Mouse (Mus musculus) thymus, adult 2 months (tissue): Measurements from ENCODE around the gene Morc3. TPM values are rescaled to one million over a fixed set of nuclear protein-coding genes. Genes with fewer than 3 reads are reported as not detected.

Source experiments
- DNase-seq: peaks from one replicate; pipeline ENCODE4 v3.0.0; 2021
- H3K27ac ChIP-seq: fragments of 200-500 bp; 2 replicates; pipeline ENCODE4 v1.5.1; 2012; ENCODE audit warnings: low read length, control low read depth; ENCODE audit not compliant: control insufficient read depth, insufficient read depth
- H3K27me3 ChIP-seq: fragments of 200-500 bp; 2 replicates; pipeline ENCODE4 v1.6.1; 2012; ENCODE audit warnings: mild to moderate bottlenecking, low read length, moderate library complexity, mixed read lengths; ENCODE audit not compliant: control insufficient read depth, insufficient read depth
- H3K36me3 ChIP-seq: fragments of 200-500 bp; 2 replicates; pipeline ENCODE4 v1.6.1; 2012; ENCODE audit warnings: mild to moderate bottlenecking, low read length, moderate library complexity; ENCODE audit not compliant: control insufficient read depth, insufficient read depth
- H3K4me1 ChIP-seq: fragments of 200-500 bp; replicated peaks from 2 replicates; pipeline ENCODE4 v1.6.1; 2012; ENCODE audit warnings: low read length; ENCODE audit not compliant: control insufficient read depth, insufficient read depth
- H3K4me3 ChIP-seq: fragments of 200-500 bp; 2 replicates; pipeline ENCODE4 v1.5.1; 2012; ENCODE audit warnings: mild to moderate bottlenecking, low read length, control low read depth, moderate library complexity; ENCODE audit not compliant: control insufficient read depth, insufficient read depth
- CTCF ChIP-seq: fragments of 200-500 bp; IDR thresholded peaks from 2 replicates; pipeline ENCODE4 v1.5.1; 2012; ENCODE audit warnings: mild to moderate bottlenecking, control low read depth, low read length, moderate library complexity, borderline replicate concordance; ENCODE audit not compliant: control insufficient read depth, poor library complexity, insufficient read depth; ENCODE audit errors: extremely low read depth
- POLR2A ChIP-seq: fragments of 200-500 bp; IDR thresholded peaks from 2 replicates; pipeline ENCODE4 v1.6.1; 2012; ENCODE audit warnings: mild to moderate bottlenecking, low read length, control low read depth, moderate library complexity; ENCODE audit not compliant: control insufficient read depth, poor library complexity, insufficient read depth; ENCODE audit errors: extremely low read depth
- WGBS: fragments of 180-500 bp; shearing (Covaris S2); methylation state at CpG from one replicate; pipeline ENCODE4 v1.1.7; 2018; 5-methylcytosine and 5-hydroxymethylcytosine counted together
- polyA plus RNA-seq: library from polyadenylated mRNA; depleted of rRNA; stranded (reverse); fragments of >200 nt; gene quantifications from 2 replicates; pipeline ENCODE4 v1.2.3, GENCODE M21; 2012

Gene Morc3
- polyA plus RNA-seq, 1 experiment = 17.4 TPM

DNA sequence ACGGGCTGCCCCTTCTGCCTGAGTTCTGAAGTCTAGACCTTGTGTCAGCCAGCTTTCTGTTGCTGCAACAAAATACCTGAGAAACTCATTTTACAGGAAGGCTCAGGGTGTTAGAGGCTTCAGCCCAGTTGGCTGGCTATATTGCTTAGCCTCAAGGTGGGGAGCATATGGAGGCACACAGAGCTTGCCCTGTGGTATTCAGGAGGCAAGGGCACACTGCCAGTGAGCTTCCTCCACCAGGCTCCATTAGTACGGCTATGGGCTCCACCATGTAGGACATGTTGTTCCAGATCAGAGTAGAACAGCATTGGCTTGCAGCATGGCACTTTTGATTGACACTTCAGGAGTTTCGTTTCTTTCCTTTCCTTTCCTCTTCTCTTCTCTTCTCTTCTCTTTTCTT lies 32.9 kb upstream of the Morc3 start:
- no peak for DNase-seq
- H3K27me3 ChIP-seq = no peaks in the 10 kb centered on the region
- peaks cover 9% of the 10 kb centered on the region for H3K4me1 ChIP-seq
- H3K27ac ChIP-seq = peak overlapping the region; percentile 7; the same call in 1 of the 2 replicates
- H3K4me3 ChIP-seq = no peak overlapping the region
- WGBS = 85% methylated on average over 3 of the region's 3 CpGs
- H3K36me3 ChIP-seq = no peaks in the 10 kb centered on the region; the same call in 1 of the 2 replicates
- TF ChIP-seq CTCF (no peak), POLR2A (no peak)

DNA sequence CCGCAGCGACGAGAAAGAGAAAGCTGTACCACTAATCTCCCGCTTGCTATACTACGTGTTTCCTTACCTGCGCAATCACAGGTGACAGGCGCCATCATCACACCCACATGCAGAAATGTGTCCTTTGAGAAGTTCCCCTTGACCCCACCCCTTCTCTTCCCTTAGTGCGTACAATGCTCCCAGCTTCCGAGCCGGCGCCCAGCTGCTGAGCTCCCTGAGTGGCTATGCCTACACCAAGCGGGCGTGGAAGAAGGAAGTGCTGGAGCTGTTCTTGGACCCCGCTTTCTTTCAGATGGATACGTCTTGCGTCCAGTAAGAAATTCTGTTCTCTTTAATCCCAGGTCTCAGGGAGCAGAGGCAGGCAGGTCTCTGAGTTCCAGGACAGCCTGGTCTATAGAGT lies 32.0 kb upstream of the Morc3 start:
- TF ChIP-seq POLR2A (no peak), CTCF (no peak)

DNA sequence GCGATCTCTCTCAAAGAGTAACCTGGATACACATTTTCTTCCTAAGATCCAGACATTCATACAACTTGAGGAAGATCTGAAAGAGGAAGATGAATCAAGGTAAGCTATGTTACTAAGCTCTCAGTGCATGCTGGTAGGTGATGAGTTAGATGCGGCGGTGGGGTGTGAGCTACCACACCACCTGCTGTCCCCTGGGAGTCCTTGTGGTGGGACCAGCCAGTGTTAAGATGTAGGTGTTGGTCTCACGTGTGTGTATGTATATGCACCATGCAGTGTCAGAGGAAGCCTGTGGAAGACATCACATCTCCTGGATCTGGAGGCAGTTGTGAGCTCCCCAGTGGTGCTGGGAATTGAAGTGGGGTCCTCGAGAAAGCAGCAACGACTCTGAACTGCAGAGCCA lies 24.8 kb upstream of the Morc3 start:
- Histone ChIP-seq H3K27me3 (no peaks in the 10 kb centered on the region), H3K4me3 (no peak overlapping the region), H3K36me3 (no peaks in the 10 kb centered on the region; the same call in 1 of the 2 replicates), H3K27ac (0 out of 2 replicates have a peak overlapping the region, but pooled peaks have one; percentile 13), H3K4me1 (peaks cover 12% of the 10 kb centered on the region)
- 97% methylated on average over 6 of the region's 6 CpGs for WGBS
- DNase-seq = no peak
- TF ChIP-seq CTCF = no peak
- no peak for TF ChIP-seq POLR2A

More for the DNA sequence above, 32.0 kb upstream of the Morc3 start:
- no peak overlapping the region for H3K27ac ChIP-seq
- 97% methylated on average over 16 of the region's 16 CpGs for WGBS
- DNase-seq = no peak
- H3K4me3 ChIP-seq = no peak overlapping the region
- no peaks in the 10 kb centered on the region for H3K27me3 ChIP-seq
- no peaks in the 10 kb centered on the region; the same call in 1 of the 2 replicates for H3K36me3 ChIP-seq
- peaks cover 9% of the 10 kb centered on the region for H3K4me1 ChIP-seq

GRCm38 (mm10) chr16:93807961-93808554 lies 23.9 kb upstream of the Morc3 start:
- Histone ChIP-seq H3K4me3 (no peak overlapping the region), H3K36me3 (no peaks in the 10 kb centered on the region; the same call in 1 of the 2 replicates), H3K4me1 (peaks cover 12% of the 10 kb centered on the region), H3K27me3 (no peaks in the 10 kb centered on the region), H3K27ac (no peak overlapping the region)
- no peak for DNase-seq
- WGBS = 61% methylated on average over 8 of the region's 8 CpGs
- TF ChIP-seq POLR2A (no peak), CTCF (no peak)

DNA sequence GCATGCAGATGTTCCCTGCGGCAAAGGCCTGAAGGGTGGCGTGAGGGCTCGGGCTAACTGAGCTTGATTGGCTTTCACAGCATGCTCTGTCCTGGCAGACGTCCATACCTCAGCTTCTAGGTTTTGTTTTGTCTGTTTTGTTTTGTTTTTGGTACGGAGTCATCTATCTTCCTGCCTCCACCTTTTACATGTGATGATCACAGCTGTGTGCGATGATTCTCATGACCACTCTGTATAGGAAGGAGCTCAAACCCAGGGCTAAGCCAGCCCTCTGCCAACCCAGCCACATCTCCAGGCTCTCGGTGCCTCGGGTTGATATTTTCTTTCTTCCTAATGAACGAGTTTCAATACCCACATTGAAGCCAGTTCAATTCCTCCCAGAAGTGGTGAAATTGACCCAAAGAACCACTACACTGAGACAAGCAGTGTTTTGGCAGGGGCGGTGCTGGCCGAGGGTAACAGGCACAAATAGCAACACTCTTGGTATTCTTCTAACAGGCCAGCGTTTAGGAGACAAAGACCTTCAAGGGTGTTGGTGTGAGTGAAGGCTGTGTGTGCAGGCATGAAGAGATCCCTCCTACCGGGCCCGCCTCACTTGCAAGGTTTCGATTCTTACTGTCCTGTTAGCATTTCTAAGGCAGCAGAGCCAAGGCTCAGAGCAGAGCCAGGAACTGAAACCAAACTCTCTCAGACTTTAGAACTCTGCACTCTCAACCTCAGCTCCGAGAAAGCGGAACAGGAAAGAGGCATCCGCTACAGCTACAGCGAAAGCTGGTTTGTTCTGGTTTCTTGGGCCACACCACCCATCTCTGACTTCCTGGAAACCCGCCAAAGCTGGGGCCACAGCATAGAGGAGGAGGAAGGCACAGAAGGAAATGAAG lies 15.8 kb upstream of the Morc3 start:
- H3K27me3 ChIP-seq = no peaks in the 10 kb centered on the region
- DNase-seq = peak; percentile 84
- H3K27ac ChIP-seq = peak overlapping the region; percentile 100
- peaks cover 34% of the 10 kb centered on the region for H3K4me1 ChIP-seq
- H3K4me3 ChIP-seq = peak overlapping the region; percentile 54
- 7% methylated on average over 20 of the region's 20 CpGs for WGBS
- H3K36me3 ChIP-seq = no peaks in the 10 kb centered on the region
- TF ChIP-seq POLR2A = no peak
- no peak for TF ChIP-seq CTCF

GRCm38 (mm10) chr16:93816861-93817260 lies 15.1 kb upstream of the Morc3 start:
- Histone ChIP-seq H3K27ac (peak overlapping the region; percentile 100), H3K4me3 (no peak overlapping the region), H3K27me3 (no peaks in the 10 kb centered on the region), H3K4me1 (peaks cover 34% of the 10 kb centered on the region), H3K36me3 (no peaks in the 10 kb centered on the region)
- DNase-seq = peak; percentile 25
- 59% methylated on average over 7 of the region's 7 CpGs for WGBS
- no peak for TF ChIP-seq POLR2A
- TF ChIP-seq CTCF = no peak

DNA sequence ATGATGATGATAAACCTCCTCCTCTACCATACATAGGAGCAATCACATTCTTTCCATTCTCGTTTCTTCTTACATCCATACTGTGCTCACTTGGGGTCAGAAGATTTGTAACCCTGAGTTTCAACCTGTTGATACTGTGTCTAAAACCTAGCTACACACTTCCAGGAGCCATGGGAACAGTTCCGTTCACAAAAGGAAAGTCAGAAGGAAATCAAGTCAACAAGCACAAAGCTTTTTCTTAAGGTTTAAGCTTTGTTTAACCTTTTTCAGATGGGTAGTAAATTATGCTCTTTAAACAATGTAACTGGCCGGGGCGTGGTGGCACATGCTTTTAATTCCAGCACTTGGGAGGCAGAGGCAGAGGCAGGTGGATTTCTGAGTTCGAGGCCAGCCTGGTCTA lies 14.6 kb upstream of the Morc3 start:
- WGBS = 93% methylated on average over 5 of the region's 5 CpGs
- no peak overlapping the region for H3K4me3 ChIP-seq
- no peak overlapping the region; the same call in 1 of the 2 replicates for H3K27ac ChIP-seq
- H3K4me1 ChIP-seq = peaks cover 34% of the 10 kb centered on the region
- H3K27me3 ChIP-seq = no peaks in the 10 kb centered on the region
- DNase-seq = no peak
- no peak for TF ChIP-seq POLR2A
- TF ChIP-seq CTCF = no peak
- H3K36me3 ChIP-seq = no peaks in the 10 kb centered on the region
